In genomic region chr8:93126476-93126875, GRCm38 (mm10) we compare ENCODE assay signal across 24 mouse cellular contexts. TPM values are rescaled to one million over a fixed set of nuclear protein-coding genes. Genes with fewer than 3 reads are reported as not detected.
DNase-seq lines count a peak whose midpoint lies in the region; ATAC-seq and TF ChIP-seq lines count a peak whose summit lies in the region.
"Had no signal": no experiment of that assay in that cellular context is flagged by ENCODE, and none has a peak within 500 bp of the region (broad histone marks: within the 10 kb centered on the region; RNA-seq: fewer than 3 reads in every experiment).

No protein-coding gene starts in this region.

- no peak for ATAC-seq in kidney, embryonic 14.5 days (ENCODE audit: low FRiP score, low TSS enrichment)
- ATAC-seq: forebrain, postnatal 0 days; intestine, embryonic 15.5 days had no signal

- TF ChIP-seq CTCF in lung, adult 2 months (IDR thresholded peaks at IDR 0.05; ENCODE audit: insufficient read depth, low read length), result no peak

- H3K36me3 ChIP-seq in kidney, embryonic 14.5 days (ENCODE audit: control insufficient read depth, insufficient read depth, low read length), result no peaks in the 10 kb centered on the region
- H3K36me3 ChIP-seq: hindbrain, embryonic 13.5 days; intestine, embryonic 15.5 days; limb, embryonic 10.5 days; liver, embryonic 13.5 days; neural tube, embryonic 12.5 days had no signal

- no peak overlapping the region for H3K9ac ChIP-seq in kidney, embryonic 14.5 days (ENCODE audit: low read depth, low read length)
- H3K9ac ChIP-seq: forebrain, postnatal 0 days; hindbrain, embryonic 13.5 days; intestine, embryonic 15.5 days; liver, embryonic 13.5 days; neural tube, embryonic 12.5 days had no signal

- WGBS in kidney, embryonic 14.5 days, result 92% methylated on average over 2 of the region's 2 CpGs
- 69% methylated on average over 2 of the region's 2 CpGs for WGBS in lung, adult 2 months

- H3K27me3 ChIP-seq in kidney, embryonic 14.5 days (ENCODE audit: control insufficient read depth, insufficient read depth, low read length), result no peaks in the 10 kb centered on the region
- H3K27me3 ChIP-seq: hindbrain, embryonic 13.5 days; intestine, embryonic 15.5 days; liver, embryonic 13.5 days; neural tube, embryonic 12.5 days had no signal

- DNase-seq in adrenal gland, adult (ENCODE audit: inconsistent age in 2 of 2, low spot score in 1 of 2), result peak; percentile 5 to 27
- no peak for DNase-seq in adrenal gland, adult 18-20 months (ENCODE audit: low spot score in 2 of 2)
- peak; percentile 10 to 20 for DNase-seq in kidney, adult 8-10 months
- DNase-seq in lung, postnatal 14 days, result peak; percentile 1
- DNase-seq in lung, adult 2 months, result no peak
- no peak for DNase-seq in left cerebral cortex, adult 11 months (ENCODE audit: low spot score)
- DNase-seq in ovary, adult 18-20 months (ENCODE audit: low spot score), result no peak
- DNase-seq: forebrain, postnatal 0 days; liver, embryonic 13.5 days; right cerebral cortex, postnatal 4 days; thymus, postnatal 14 days had no signal

- TF ChIP-seq POLR2A in lung, adult 2 months (IDR thresholded peaks at IDR 0.05; ENCODE audit: borderline replicate concordance, extremely low read depth, low read depth, low read length), result no peak

- no peak overlapping the region for H3K4me3 ChIP-seq in kidney, embryonic 14.5 days (ENCODE audit: low read length)
- H3K4me3 ChIP-seq in lung, adult 2 months (replicated peaks; ENCODE audit: extremely low read depth, low read depth, low read length), result no peak overlapping the region
- H3K4me3 ChIP-seq: heart, adult 2 months; hindbrain, embryonic 13.5 days; intestine, embryonic 15.5 days; left cerebral cortex, adult 2 months; limb, embryonic 10.5 days; liver, embryonic 13.5 days; neural tube, embryonic 12.5 days had no signal

- H3K4me1 ChIP-seq in kidney, embryonic 14.5 days (ENCODE audit: control insufficient read depth, insufficient read depth, low read length), result no peaks in the 10 kb centered on the region
- no peaks in the 10 kb centered on the region for H3K4me1 ChIP-seq in lung, adult 2 months (ENCODE audit: control insufficient read depth, insufficient read depth, low read length)
- H3K4me1 ChIP-seq: hindbrain, embryonic 13.5 days; intestine, embryonic 15.5 days; limb, embryonic 10.5 days; liver, embryonic 13.5 days; neural tube, embryonic 12.5 days had no signal

- no peak overlapping the region for H3K4me2 ChIP-seq in kidney, embryonic 14.5 days (replicated peaks; ENCODE audit: low read depth, low read length)
- H3K4me2 ChIP-seq: hindbrain, embryonic 13.5 days; intestine, embryonic 15.5 days; liver, embryonic 13.5 days; midbrain, embryonic 11.5 days; neural tube, embryonic 12.5 days had no signal

- no peaks in the 10 kb centered on the region for H3K9me3 ChIP-seq in kidney, embryonic 14.5 days (ENCODE audit: control insufficient read depth, low read length)
- H3K9me3 ChIP-seq: hindbrain, embryonic 13.5 days; intestine, embryonic 15.5 days; limb, embryonic 10.5 days; liver, embryonic 13.5 days; neural tube, embryonic 12.5 days had no signal

- no peak overlapping the region for H3K27ac ChIP-seq in kidney, embryonic 14.5 days (ENCODE audit: low read depth, low read length)
- H3K27ac ChIP-seq: heart, adult 2 months; hindbrain, embryonic 13.5 days; intestine, embryonic 15.5 days; left cerebral cortex, adult 2 months; limb, embryonic 10.5 days; liver, embryonic 13.5 days; macrophage; neural tube, embryonic 12.5 days had no signal

RNA-seq across cellular contexts. Expression of gene Ces1c, which starts 4.6 kb away (rescaled TPM):
- total RNA-seq in adrenal gland, adult 18-20 months (2021), result under 1 TPM in 1 of 2 experiments, not detected in 1; 0.70 TPM
- polyA plus RNA-seq in kidney, embryonic 14.5 days (2014; fragmentation: Nextera tagmentation; extraction: Ambion mirVana), result not detected in 2 replicates
- polyA plus RNA-seq in lung, adult 2 months (2012; rRNA removed), result 0.22 and 0.34 TPM in 2 replicates
- total RNA-seq: forebrain, postnatal 0 days; heart, adult 2 months; left cerebral cortex, adult 2 months; MEL had no signal
- polyA plus RNA-seq: embryonic facial prominence, embryonic 14.5 days; forebrain, postnatal 0 days; heart, adult 2 months; heart, postnatal 0 days; hindbrain, embryonic 13.5 days; limb, embryonic 10.5 days; macrophage; midbrain, embryonic 11.5 days; neural tube, embryonic 12.5 days had no signal

RNA-seq across cellular contexts. Expression of gene Ces1b, which starts 46.7 kb away (rescaled TPM):
- not detected for total RNA-seq in adrenal gland, adult 18-20 months (2021)
- not detected in 2 replicates for polyA plus RNA-seq in kidney, embryonic 14.5 days (2014; fragmentation: Nextera tagmentation; extraction: Ambion mirVana)
- 0.20 and 3.4 TPM in 2 replicates for polyA plus RNA-seq in lung, adult 2 months (2012; rRNA removed)
- total RNA-seq: forebrain, postnatal 0 days; heart, adult 2 months; left cerebral cortex, adult 2 months; MEL; monocyte, adult 5-6 weeks had no signal
- polyA plus RNA-seq: forebrain, postnatal 0 days; heart, adult 2 months; heart, postnatal 0 days; hindbrain, embryonic 13.5 days; limb, embryonic 10.5 days; liver, embryonic 13.5 days; macrophage; midbrain, embryonic 11.5 days; neural tube, embryonic 12.5 days had no signal

Comparison
In these comparisons a context has a peak if more than half of its experiments do, and no peak if none do; other contexts are left out.
1. DNase-seq: peak in adrenal gland, adult (2 of 2), kidney, adult 8-10 months (2 of 2) and lung, postnatal 14 days (single experiment); none in adrenal gland, adult 18-20 months (0 of 2), lung, adult 2 months (single experiment), left cerebral cortex, adult 11 months (single experiment) and ovary, adult 18-20 months (single experiment).